11 mouse cellular contexts compared by ENCODE assay signal in genomic region chr17:71691361-71691875, GRCm38 (mm10). TPM values are rescaled to one million over a fixed set of nuclear protein-coding genes. Genes with fewer than 3 reads are reported as not detected.
A peak's percentile ranks its signal among the peaks of the same experiment; 100 is the strongest.
DNase-seq lines count a peak whose midpoint lies in the region; ATAC-seq and TF ChIP-seq lines count a peak whose summit lies in the region.
"Had no signal": no experiment of that assay in that cellular context is flagged by ENCODE, and none has a peak within 500 bp of the region (broad histone marks: within the 10 kb centered on the region; RNA-seq: fewer than 3 reads in every experiment).

No protein-coding gene starts in this region.

- H3K9me3 ChIP-seq in forebrain, embryonic 13.5 days (replicated peaks): no peaks in the 10 kb centered on the region; the same call in 1 of the 2 replicates
- H3K9me3 ChIP-seq in forebrain, embryonic 12.5 days: no peaks in the 10 kb centered on the region
- H3K9me3 ChIP-seq in lung, postnatal 0 days (ENCODE audit: low read length): no peaks in the 10 kb centered on the region
- H3K9me3 ChIP-seq: limb, embryonic 15.5 days had no signal

- no peaks in the 10 kb centered on the region for H3K36me3 ChIP-seq in forebrain, embryonic 13.5 days (ENCODE audit: poor library complexity, severe bottlenecking)
- no peaks in the 10 kb centered on the region for H3K36me3 ChIP-seq in forebrain, embryonic 12.5 days (replicated peaks)
- no peaks in the 10 kb centered on the region for H3K36me3 ChIP-seq in lung, postnatal 0 days (ENCODE audit: insufficient read depth, low read length)
- H3K36me3 ChIP-seq: limb, embryonic 15.5 days had no signal

- peaks cover 13% of the 10 kb centered on the region for H3K4me1 ChIP-seq in forebrain, embryonic 13.5 days
- H3K4me1 ChIP-seq in forebrain, embryonic 12.5 days: peaks cover 16% of the 10 kb centered on the region
- peaks cover 8% of the 10 kb centered on the region; the same call in 1 of the 2 replicates for H3K4me1 ChIP-seq in lung, postnatal 0 days (ENCODE audit: insufficient read depth, low read depth, low read length)
- H3K4me1 ChIP-seq: limb, embryonic 15.5 days had no signal

- DNase-seq in layer of hippocampus, adult 2 months (ENCODE audit: low spot score in 2 of 2): no peak
- DNase-seq in layer of hippocampus, adult 9-10 months (ENCODE audit: low spot score): no peak
- DNase-seq in NIH3T3 (ENCODE audit: low read depth): peak; percentile 79
- peak; percentile 13 for DNase-seq in lung, postnatal 0 days (ENCODE audit: low spot score)
- DNase-seq in retina, postnatal 1 day: no peak
- no peak for DNase-seq in thymus, postnatal 36 days
- DNase-seq: gastrocnemius, postnatal 25 days; kidney, adult 18-20 months had no signal

- no peak overlapping the region for H3K27ac ChIP-seq in forebrain, embryonic 13.5 days
- H3K27ac ChIP-seq in forebrain, embryonic 12.5 days: no peak overlapping the region
- H3K27ac ChIP-seq in layer of hippocampus, adult 2 months: peak overlapping the region; percentile 78
- H3K27ac ChIP-seq in lung, postnatal 0 days (ENCODE audit: low read length): peak overlapping the region; percentile 9; the same call in 1 of the 2 replicates
- H3K27ac ChIP-seq: limb, embryonic 15.5 days had no signal

- no peaks in the 10 kb centered on the region for H3K27me3 ChIP-seq in forebrain, embryonic 13.5 days
- no peaks in the 10 kb centered on the region for H3K27me3 ChIP-seq in forebrain, embryonic 12.5 days
- no peaks in the 10 kb centered on the region for H3K27me3 ChIP-seq in lung, postnatal 0 days (replicated peaks; ENCODE audit: insufficient read depth, low read length)
- H3K27me3 ChIP-seq: limb, embryonic 15.5 days had no signal

- no peak for TF ChIP-seq EP300 in lung, postnatal 0 days (IDR thresholded peaks at IDR 0.05)

- ATAC-seq in forebrain, embryonic 13.5 days: peak; percentile 6; the same call in 1 of the 2 replicates
- no peak for ATAC-seq in forebrain, embryonic 12.5 days (ENCODE audit: low FRiP score)
- 0 out of 2 replicates have a peak, but pooled peaks have one; percentile 5 for ATAC-seq in lung, postnatal 0 days

- H3K4me2 ChIP-seq in forebrain, embryonic 13.5 days: no peak overlapping the region
- no peak overlapping the region for H3K4me2 ChIP-seq in forebrain, embryonic 12.5 days
- no peak overlapping the region for H3K4me2 ChIP-seq in lung, postnatal 0 days (replicated peaks; ENCODE audit: low read depth, low read length)
- H3K4me2 ChIP-seq: limb, embryonic 15.5 days had no signal

- no peak overlapping the region for H3K9ac ChIP-seq in forebrain, embryonic 13.5 days
- no peak overlapping the region for H3K9ac ChIP-seq in forebrain, embryonic 12.5 days
- no peak overlapping the region for H3K9ac ChIP-seq in lung, postnatal 0 days (replicated peaks; ENCODE audit: low read depth)
- H3K9ac ChIP-seq: limb, embryonic 15.5 days had no signal

- WGBS in forebrain, embryonic 13.5 days: 65% methylated on average over 11 of the region's 11 CpGs
- 70% methylated on average over 11 of the region's 11 CpGs for WGBS in forebrain, embryonic 12.5 days
- WGBS in lung, postnatal 0 days: 43% methylated on average over 11 of the region's 11 CpGs

- no peak for TF ChIP-seq CTCF in layer of hippocampus, adult 2 months (conservative IDR thresholded peaks at IDR 0.05)
- no peak for TF ChIP-seq CTCF in lung, postnatal 0 days (IDR thresholded peaks at IDR 0.05)

- no peak overlapping the region for H3K4me3 ChIP-seq in forebrain, embryonic 13.5 days
- no peak overlapping the region for H3K4me3 ChIP-seq in forebrain, embryonic 12.5 days (replicated peaks)
- no peak overlapping the region for H3K4me3 ChIP-seq in layer of hippocampus, adult 2 months
- no peak overlapping the region for H3K4me3 ChIP-seq in lung, postnatal 0 days (ENCODE audit: low read depth, low read length)
- H3K4me3 ChIP-seq: limb, embryonic 15.5 days had no signal

RNA-seq across cellular contexts. Expression of gene Togaram2, which starts 18.4 kb away (rescaled TPM):
- 0.22 and 0.52 TPM in 2 replicates for polyA plus RNA-seq in forebrain, embryonic 13.5 days (2015; fragmentation: Nextera tagmentation; extraction: Ambion mirVana)
- polyA plus RNA-seq in forebrain, embryonic 12.5 days (2016; fragmentation: Nextera tagmentation; extraction: Ambion mirVana): 0.15 and 0.29 TPM in 2 replicates
- total RNA-seq in layer of hippocampus, adult 2 months (2021): 1 to 10 TPM; 1.2 to 1.3 TPM
- 6.3 and 9.1 TPM in 2 replicates for polyA plus RNA-seq in lung, postnatal 0 days (2015; fragmentation: Nextera tagmentation; extraction: Ambion mirVana)

Comparison
In these comparisons a context has a peak if more than half of its experiments do, and no peak if none do; other contexts are left out.
1. H3K27ac ChIP-seq: peak in layer of hippocampus, adult 2 months (single experiment) and lung, postnatal 0 days (single experiment); none in forebrain, embryonic 13.5 days (single experiment) and forebrain, embryonic 12.5 days (single experiment).
2. DNase-seq: peak in NIH3T3 (single experiment) and lung, postnatal 0 days (single experiment); none in layer of hippocampus, adult 2 months (0 of 2), layer of hippocampus, adult 9-10 months (single experiment), retina, postnatal 1 day (single experiment) and thymus, postnatal 36 days (0 of 2).